Mouse (Mus musculus) lung, postnatal 14 days (tissue): ENCODE measurements around the gene Gper1.
"Not testable (repeated sequence)": the region's sequence is repeated elsewhere in the genome, so short reads cannot be mapped to it uniquely, and the experiment has no call there.

ENCODE experiments used
- DNase-seq: peaks from one replicate; pipeline ENCODE4 v3.0.0; 2021

Gene Gper1

GRCm38 (mm10) chr5:139423026-139423865 is at the start of gene Gper1:
Gene Gper1, plus strand, starts transcription at chr5:139423151.
- DNase-seq, result peak; percentile 55

DNA sequence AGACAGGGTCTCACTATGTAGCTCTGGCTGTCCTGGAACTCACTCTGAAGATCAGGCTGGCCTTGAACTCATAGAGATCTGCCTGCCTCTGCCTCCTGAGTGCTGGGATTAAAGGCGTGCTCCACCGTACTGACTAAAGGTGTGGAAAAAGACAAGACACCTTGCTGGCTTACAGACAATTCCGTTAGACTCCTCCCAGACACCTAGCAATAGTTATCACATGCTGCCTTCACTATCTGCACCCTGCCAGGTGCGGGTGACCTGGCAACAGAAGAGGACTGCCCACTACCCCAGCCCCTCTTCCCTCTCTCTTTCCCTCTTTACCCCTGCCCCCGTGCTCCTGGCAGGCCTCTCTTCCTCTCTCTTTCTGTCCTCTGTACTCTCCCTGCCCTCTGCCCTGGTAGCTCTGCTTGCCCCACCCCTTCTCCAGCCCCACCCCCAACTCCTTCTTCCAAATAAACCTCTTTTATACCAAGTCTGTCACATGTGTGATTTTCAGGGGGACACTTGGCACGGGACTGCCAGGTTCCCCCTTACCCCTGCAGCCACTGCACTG is 49.0 kb upstream of the Gper1 start:
- DNase-seq, result no peak

GRCm38 (mm10) chr5:139374841-139375240 is 48.1 kb upstream of the Gper1 start:
- DNase-seq, result no peak

- peak; percentile 85 for DNase-seq
Observed at GRCm38 (mm10) chr5:139377468-139378270, 45.3 kb upstream of the Gper1 start, which contains the start of gene Gpr146. Gene Gpr146, plus strand, starts transcription at chr5:139377697.

GRCm38 (mm10) chr5:139378271-139378556 is 44.7 kb upstream of the Gper1 start:
- no peak for DNase-seq

GRCm38 (mm10) chr5:139378986-139379629 is 43.8 kb upstream of the Gper1 start:
- peak; percentile 91 for DNase-seq

DNA sequence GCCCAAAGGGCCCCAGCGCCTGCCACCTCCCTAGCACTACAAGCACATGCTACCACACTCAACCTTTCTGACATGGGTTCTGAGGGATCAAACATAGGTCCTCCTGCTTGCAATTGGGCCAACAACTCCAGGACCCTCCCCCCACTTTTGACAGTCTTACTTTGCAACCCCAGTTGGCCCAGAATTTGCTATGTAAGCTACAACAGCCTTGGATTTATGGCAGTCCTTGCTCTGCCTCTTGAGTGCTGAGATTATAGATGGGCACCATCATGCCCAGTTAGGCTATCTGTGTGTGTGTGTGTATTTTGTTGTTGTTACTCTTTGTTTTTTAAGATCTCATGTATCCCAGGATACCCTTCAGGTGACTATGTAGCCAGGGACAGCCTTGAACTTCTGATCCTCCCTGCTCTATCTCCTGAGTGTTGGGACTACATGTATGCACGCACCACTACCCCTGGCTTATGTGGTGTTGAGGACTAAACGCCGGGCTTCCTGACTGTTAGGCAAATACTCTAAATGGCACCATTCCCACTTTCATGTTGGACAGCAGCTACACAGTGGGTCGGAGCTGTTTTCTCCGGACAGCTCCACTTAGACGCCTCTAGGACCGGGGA is 43.1 kb upstream of the Gper1 start:
- no peak for DNase-seq

DNA sequence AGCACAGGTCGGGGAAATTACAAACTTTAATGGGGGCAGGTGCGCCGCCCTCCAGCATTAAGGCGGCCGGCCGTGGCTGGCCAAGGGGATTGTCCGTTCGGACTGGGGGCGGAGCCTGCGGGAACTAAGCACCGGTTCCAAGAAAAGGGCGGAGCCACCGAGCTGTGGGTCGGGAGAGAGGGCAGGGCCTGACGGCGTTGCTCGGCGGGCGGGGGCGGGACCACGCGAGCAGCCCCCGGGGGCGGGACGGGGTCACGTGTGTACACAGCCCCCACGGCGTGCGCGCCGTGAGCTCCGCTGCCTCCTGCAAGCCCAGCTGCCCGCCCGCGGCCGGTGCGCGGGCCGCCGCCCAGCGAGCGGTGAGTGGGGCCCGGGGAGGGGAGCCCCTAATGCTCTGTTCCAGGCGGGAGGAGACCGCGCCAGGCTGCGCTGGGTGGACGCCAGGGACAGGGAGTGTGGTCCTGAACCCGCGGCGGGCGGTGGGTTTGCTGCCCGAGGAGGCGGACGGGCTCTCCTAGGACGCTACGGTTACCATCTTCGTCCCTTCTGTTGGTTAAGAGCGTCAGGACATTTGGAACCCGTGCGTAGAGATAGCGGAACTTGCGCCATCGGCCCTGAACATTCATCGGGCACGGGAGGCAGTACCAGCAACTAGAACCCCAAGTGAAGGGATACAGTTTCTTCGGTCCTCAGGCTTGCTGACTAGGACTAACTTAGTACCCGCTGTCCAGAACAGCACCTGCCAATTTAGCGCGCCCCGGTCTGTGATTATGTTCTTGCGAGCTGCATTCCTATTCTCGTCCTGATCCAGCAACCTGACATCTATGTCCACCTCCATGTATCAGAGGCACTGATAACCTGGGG is 42.3 kb upstream of the Gper1 start:
- DNase-seq, result peak; percentile 98

DNA sequence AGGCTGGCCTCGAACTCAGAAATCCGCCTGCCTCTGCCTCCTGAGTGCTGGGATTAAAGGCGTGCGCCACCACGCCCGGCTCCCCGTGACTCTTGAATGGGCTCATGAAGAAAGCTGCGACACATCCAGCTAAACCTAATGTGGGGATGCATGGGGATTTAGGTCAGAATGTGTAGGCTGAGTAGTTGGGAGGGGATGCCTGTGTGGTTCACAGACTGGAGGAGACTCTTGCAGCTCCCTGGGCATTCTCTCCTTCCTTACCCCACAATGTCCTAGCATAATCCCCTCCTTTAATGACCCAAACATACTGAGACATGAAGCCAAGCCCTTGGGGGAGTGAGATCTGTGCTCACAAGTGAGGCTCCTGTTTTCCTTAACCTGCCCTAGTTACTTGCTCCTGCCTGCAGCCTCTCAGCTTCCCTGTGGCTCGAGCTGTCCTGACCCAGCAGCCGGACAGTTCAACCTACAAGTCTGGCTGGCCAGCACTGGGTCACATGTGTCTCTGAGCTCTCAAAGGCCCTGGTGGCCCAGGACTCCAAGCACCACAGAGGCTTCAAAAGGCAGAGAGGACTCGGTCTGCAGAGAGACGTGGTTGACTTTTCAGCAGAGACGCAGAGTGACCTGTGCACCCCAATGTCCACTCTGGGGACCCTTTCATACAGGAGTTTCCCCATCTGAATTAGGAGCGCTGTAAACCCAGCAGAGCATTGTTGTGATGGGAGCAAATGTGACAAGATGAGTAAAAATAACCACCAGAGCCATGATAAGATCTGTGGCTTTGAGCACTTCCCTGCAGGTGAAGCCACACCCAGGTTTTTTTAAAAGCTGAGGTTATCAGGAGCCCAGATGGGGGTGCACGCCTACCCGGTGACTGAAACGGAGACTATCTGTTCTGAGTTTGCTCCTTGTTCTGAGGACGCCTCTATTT is 41.1 kb upstream of the Gper1 start:
- DNase-seq, result no peak

DNA sequence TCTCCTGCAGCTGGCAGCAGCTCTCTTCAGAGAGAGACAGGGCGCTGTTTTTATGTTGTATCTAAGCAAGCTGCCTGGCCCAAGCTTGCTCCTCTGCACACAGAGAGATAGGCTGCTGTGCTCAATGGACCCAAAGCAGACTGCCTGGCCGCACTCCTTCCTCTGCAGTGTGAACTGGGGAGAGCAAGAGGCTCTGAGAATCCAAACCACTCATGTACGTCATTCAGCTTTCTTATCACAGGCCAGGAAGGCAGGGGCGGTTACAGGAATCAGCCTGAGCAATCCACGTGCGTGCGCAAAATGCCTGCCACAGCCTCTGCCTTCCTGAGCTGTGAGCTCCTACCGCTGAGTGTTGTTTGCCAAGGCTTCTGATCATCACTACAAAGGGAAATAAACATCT is 40.2 kb upstream of the Gper1 start:
- DNase-seq, result peak; percentile 71

GRCm38 (mm10) chr5:139383234-139383633 is 39.7 kb upstream of the Gper1 start:
- no peak for DNase-seq

DNA sequence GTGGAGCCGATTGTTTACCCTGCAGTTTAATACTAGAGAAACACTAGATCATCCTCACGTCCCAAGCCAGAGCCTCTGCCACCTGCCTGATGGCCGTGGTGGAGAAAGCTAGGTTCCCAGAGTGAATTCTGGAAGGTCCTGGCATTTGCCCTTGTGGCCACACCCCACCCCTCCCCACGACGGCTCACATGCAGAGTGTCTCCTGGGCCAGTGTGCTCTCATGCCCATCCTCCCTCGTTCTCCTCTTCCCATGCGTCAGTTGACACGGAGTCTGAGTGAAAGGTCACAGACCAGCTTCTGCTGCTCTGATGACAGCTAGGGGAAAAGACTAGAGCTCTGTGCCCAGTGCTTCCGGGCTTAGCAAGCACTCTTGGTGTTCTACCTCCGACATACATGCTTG is 38.4 kb upstream of the Gper1 start:
- DNase-seq, result no peak

- DNase-seq, result no peak
Observed at GRCm38 (mm10) chr5:139386047-139386446, 36.9 kb upstream of the Gper1 start.

GRCm38 (mm10) chr5:139387329-139388194 is 35.4 kb upstream of the Gper1 start:
- DNase-seq, result peak; percentile 65

GRCm38 (mm10) chr5:139388195-139388570 is 34.8 kb upstream of the Gper1 start:
- no peak for DNase-seq

GRCm38 (mm10) chr5:139388694-139389675 is 34.0 kb upstream of the Gper1 start:
- no peak for DNase-seq

DNA sequence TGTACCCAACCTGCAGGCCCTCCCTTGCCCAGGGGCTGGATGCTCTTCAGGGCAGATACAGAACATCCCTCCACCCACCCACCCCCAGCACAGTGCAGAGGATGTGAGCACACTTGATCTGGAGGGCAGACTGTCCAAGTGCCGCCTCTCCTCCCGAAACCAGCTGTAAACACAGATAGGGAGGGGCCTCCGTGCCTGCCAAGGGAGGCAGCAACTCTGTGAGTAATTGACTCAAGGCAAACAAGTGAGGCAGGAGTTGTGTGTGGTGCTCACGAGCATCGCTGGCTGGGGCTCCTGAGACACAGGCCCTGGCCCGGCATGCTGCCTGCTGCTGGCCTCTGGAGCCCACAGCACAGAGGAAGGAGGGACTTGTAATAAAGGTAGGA is 33.3 kb upstream of the Gper1 start:
- DNase-seq, result peak; percentile 80

- not testable (repeated sequence) for DNase-seq
Observed at GRCm38 (mm10) chr5:139390324-139391119, 32.4 kb upstream of the Gper1 start.
